ENCODE assay signal across 22 mouse cellular contexts in the genomic region with DNA sequence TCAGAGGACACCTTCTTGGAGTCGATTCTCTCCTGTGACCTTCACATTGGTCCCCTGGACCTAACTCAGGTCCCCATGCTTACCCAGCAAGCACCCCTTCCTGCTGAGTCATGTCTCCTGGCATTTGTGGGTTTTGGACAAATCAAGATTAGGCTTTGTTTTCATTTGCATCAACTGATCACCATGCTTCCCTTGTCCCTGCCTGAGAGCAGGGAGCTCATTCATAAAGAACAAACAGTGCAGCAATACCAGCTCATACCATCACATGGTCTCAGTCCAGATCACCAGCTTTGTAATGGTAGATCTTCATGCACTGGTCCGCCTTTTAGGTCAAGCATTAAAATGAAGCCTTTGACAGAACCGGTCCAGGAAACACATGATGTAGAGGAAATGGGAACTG.
DNase-seq lines count a peak whose midpoint lies in the region; ATAC-seq and TF ChIP-seq lines count a peak whose summit lies in the region.
"Had no signal": no experiment of that assay in that cellular context is flagged by ENCODE, and none has a peak within 500 bp of the region (broad histone marks: within the 10 kb centered on the region; RNA-seq: fewer than 3 reads in every experiment).

No protein-coding gene starts in this region.

- no peak for TF ChIP-seq CTCF in lung, postnatal 0 days (IDR thresholded peaks at IDR 0.05)

- no peak overlapping the region for H3K27ac ChIP-seq in lung, postnatal 0 days (ENCODE audit: low read length)
- no peak overlapping the region for H3K27ac ChIP-seq in hindbrain, embryonic 11.5 days (ENCODE audit: low read depth, low read length)
- H3K27ac ChIP-seq: forebrain, embryonic 13.5 days; kidney, embryonic 15.5 days; limb, embryonic 15.5 days; neural tube, embryonic 12.5 days had no signal

- H3K9ac ChIP-seq in lung, postnatal 0 days (replicated peaks; ENCODE audit: low read depth), result no peak overlapping the region
- H3K9ac ChIP-seq in hindbrain, embryonic 11.5 days (ENCODE audit: low read depth, low read length), result no peak overlapping the region
- H3K9ac ChIP-seq: forebrain, embryonic 13.5 days; kidney, embryonic 15.5 days; limb, embryonic 15.5 days; neural tube, embryonic 12.5 days had no signal

- no peaks in the 10 kb centered on the region; the same call in 1 of the 2 replicates for H3K4me1 ChIP-seq in lung, postnatal 0 days (ENCODE audit: insufficient read depth, low read depth, low read length)
- no peaks in the 10 kb centered on the region for H3K4me1 ChIP-seq in hindbrain, embryonic 11.5 days (replicated peaks; ENCODE audit: control insufficient read depth, insufficient read depth, low read length)
- H3K4me1 ChIP-seq: kidney, embryonic 15.5 days had no signal

- peak; percentile 22 for DNase-seq in adrenal gland, postnatal 14 days
- DNase-seq in adrenal gland, adult 8-10 months, result no peak
- DNase-seq in lung, postnatal 0 days (ENCODE audit: low spot score), result no peak
- DNase-seq in lung, postnatal 36 days, result no peak
- peak; percentile 37 for DNase-seq in brain, adult 2 months (ENCODE audit: low read depth, low spot score)
- DNase-seq in ovary, postnatal 10 days (ENCODE audit: low spot score), result no peak
- no peak for DNase-seq in hindbrain, embryonic 11.5 days (ENCODE audit: low spot score)
- DNase-seq: cerebellum, adult 11 months; cerebellum, adult 9-11 months; heart, postnatal 36 days; layer of hippocampus, adult 9-11 months; left cerebral cortex, postnatal 4 days; midbrain, embryonic 14.5 days; retina, postnatal 1 day; right cerebral cortex, postnatal 25 days; thymus, postnatal 14 days had no signal

- TF ChIP-seq EP300 in lung, postnatal 0 days (IDR thresholded peaks at IDR 0.05), result no peak

- no peaks in the 10 kb centered on the region for H3K27me3 ChIP-seq in lung, postnatal 0 days (replicated peaks; ENCODE audit: insufficient read depth, low read length)
- no peaks in the 10 kb centered on the region for H3K27me3 ChIP-seq in hindbrain, embryonic 11.5 days (ENCODE audit: control insufficient read depth, insufficient read depth, low read length)
- H3K27me3 ChIP-seq: forebrain, embryonic 13.5 days; kidney, embryonic 15.5 days; limb, embryonic 15.5 days; neural tube, embryonic 12.5 days had no signal

- 51% methylated on average over 3 of the region's 3 CpGs for WGBS in lung, postnatal 0 days
- 80% methylated on average over 3 of the region's 3 CpGs for WGBS in hindbrain, embryonic 11.5 days

- no peak overlapping the region for H3K4me2 ChIP-seq in lung, postnatal 0 days (replicated peaks; ENCODE audit: low read depth, low read length)
- H3K4me2 ChIP-seq in hindbrain, embryonic 11.5 days (replicated peaks; ENCODE audit: low read depth, low read length), result no peak overlapping the region
- H3K4me2 ChIP-seq: forebrain, embryonic 13.5 days; kidney, embryonic 15.5 days; limb, embryonic 15.5 days; neural tube, embryonic 12.5 days had no signal

- H3K36me3 ChIP-seq in lung, postnatal 0 days (ENCODE audit: insufficient read depth, low read length), result no peaks in the 10 kb centered on the region
- no peaks in the 10 kb centered on the region for H3K36me3 ChIP-seq in hindbrain, embryonic 11.5 days (ENCODE audit: control insufficient read depth, insufficient read depth, low read length)
- H3K36me3 ChIP-seq: kidney, embryonic 15.5 days; limb, embryonic 15.5 days; neural tube, embryonic 12.5 days had no signal

- no peaks in the 10 kb centered on the region for H3K9me3 ChIP-seq in lung, postnatal 0 days (ENCODE audit: low read length)
- no peaks in the 10 kb centered on the region for H3K9me3 ChIP-seq in hindbrain, embryonic 11.5 days (ENCODE audit: control insufficient read depth, low read length)
- H3K9me3 ChIP-seq: forebrain, embryonic 13.5 days; kidney, embryonic 15.5 days; limb, embryonic 15.5 days; neural tube, embryonic 12.5 days had no signal

- H3K4me3 ChIP-seq in lung, postnatal 0 days (ENCODE audit: low read depth, low read length), result no peak overlapping the region
- H3K4me3 ChIP-seq in hindbrain, embryonic 11.5 days (ENCODE audit: low read depth, low read length), result no peak overlapping the region
- H3K4me3 ChIP-seq: forebrain, embryonic 13.5 days; kidney, embryonic 15.5 days; limb, embryonic 15.5 days; neural tube, embryonic 12.5 days had no signal

- peak; percentile 11; the same call in 1 of the 2 replicates for ATAC-seq in lung, postnatal 0 days
- no peak for ATAC-seq in hindbrain, embryonic 11.5 days (ENCODE audit: low FRiP score)
- ATAC-seq: forebrain, embryonic 13.5 days; hindbrain, embryonic 16.5 days; intestine, embryonic 16.5 days had no signal

Comparison
In these comparisons a context has a peak if more than half of its experiments do, and no peak if none do; other contexts are left out.
1. DNase-seq: peak in adrenal gland, postnatal 14 days (single experiment) and brain, adult 2 months (single experiment); none in adrenal gland, adult 8-10 months (single experiment), lung, postnatal 0 days (single experiment), lung, postnatal 36 days (single experiment), ovary, postnatal 10 days (single experiment) and hindbrain, embryonic 11.5 days (single experiment).